Mouse (Mus musculus) gastrocnemius, adult 2 months (tissue): ENCODE measurements at regions not wholly inside any gene's neighbourhood (a gene's known extent, or its start where the extent isn't known, plus 50 kb on each side); places are given as distances from the start of the nearest gene placed in this dataset.
A peak's percentile ranks its signal among the peaks of the same experiment; 100 is the strongest.

Source experiments
- DNase-seq: peaks from one replicate; pipeline ENCODE4 v3.0.0; 2022
- H3K27ac ChIP-seq: fragments of 200-600 bp; 2 replicates; pipeline ENCODE4 v1.8.1; 2022; ENCODE audit warnings: mild to moderate bottlenecking
- H3K4me3 ChIP-seq: fragments of 200-600 bp; 2 replicates; pipeline ENCODE4 v1.8.1; 2022; ENCODE audit warnings: mild to moderate bottlenecking, moderate library complexity
- CTCF ChIP-seq: fragments of 200-600 bp; IDR thresholded peaks from 2 replicates; pipeline ENCODE4 v1.8.1; 2022; ENCODE audit warnings: antibody characterized with exemption, mild to moderate bottlenecking, moderate library complexity
- intact Hi-C: fragments of 180-260 bp; cut with DNase I; formaldehyde crosslinking; loops from one replicate; pipeline ENCODE4 v1.15.1; 2025

DNA sequence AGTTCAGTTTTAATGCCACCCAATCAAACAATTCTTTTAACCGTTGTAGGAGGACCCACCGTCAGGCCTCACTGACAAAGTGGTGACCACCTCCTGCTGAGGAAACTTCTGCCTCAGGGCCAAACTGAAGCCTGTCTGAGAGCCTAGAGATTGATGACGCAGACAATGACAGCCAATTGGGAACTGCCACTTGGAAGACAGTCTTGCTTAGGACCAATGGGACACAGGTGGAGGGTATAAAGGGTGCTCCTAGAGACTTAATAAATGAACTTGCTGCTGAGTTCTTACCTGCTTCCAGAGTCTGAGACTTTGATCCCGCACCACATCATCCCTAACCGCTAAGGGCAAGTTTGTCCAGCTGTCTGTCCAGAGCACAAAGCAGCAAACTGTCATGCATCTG is 80.0 kb downstream of the Tbx4 start:
- Histone ChIP-seq H3K4me3 (no peak overlapping the region), H3K27ac (no peak overlapping the region)
- TF ChIP-seq CTCF = no peak
- intact Hi-C loops = no loop called here
- no peak for DNase-seq

DNA sequence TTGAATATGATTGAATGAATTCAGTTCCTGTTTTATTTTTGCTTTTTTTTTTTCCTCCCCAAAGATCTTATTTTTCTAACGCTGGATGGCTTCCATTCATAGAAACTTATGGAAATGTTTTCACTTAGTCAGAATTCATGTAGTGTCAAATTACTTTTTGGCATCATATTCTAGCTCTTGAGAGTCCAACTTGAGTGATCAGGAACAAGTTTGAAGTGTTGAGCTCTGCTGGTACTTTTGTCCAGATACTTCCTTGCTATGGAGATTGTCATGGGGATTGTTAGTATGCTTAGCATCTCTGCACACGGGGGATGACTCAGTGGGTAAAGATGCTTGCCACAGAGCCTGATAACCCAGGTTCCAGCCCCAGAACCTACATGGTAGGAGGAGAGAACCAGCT is 84.1 kb downstream of the Tbx4 start:
- Histone ChIP-seq H3K27ac (no peak overlapping the region), H3K4me3 (no peak overlapping the region)
- intact Hi-C loops = loop anchor here (5.0 kb wide), 1 partner anchor 202 kb away; no protein-coding TSS in a partner anchor
- DNase-seq = no peak
- no peak for TF ChIP-seq CTCF

DNA sequence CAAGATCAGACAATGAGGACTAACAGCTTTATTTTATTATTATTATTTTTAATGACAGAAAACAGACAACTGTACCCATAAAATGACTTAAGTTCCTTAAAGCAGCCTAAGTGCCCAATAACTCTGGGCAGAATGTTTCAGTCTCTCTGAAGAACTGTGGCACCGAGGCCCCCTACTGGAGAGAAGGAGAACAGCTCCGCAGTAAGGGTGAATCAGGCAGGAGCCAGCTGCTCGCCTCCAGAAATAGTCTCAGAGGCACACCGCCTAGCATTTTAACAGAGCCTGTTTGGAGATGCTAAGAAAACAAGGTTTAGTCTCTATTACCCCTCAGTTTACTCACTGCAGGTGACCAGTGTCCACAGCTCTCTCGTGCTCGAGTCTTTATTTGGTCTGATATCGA is 86.2 kb downstream of the Tbx4 start:
- TF ChIP-seq CTCF = peak; percentile 99
- peak; percentile 71 for DNase-seq
- no peak overlapping the region for H3K27ac ChIP-seq
- no peak overlapping the region for H3K4me3 ChIP-seq
- intact Hi-C loops = loop anchor here (2.0 to 5.0 kb wide), 2 partner anchors 128 to 200 kb away; no protein-coding TSS in a partner anchor

DNA sequence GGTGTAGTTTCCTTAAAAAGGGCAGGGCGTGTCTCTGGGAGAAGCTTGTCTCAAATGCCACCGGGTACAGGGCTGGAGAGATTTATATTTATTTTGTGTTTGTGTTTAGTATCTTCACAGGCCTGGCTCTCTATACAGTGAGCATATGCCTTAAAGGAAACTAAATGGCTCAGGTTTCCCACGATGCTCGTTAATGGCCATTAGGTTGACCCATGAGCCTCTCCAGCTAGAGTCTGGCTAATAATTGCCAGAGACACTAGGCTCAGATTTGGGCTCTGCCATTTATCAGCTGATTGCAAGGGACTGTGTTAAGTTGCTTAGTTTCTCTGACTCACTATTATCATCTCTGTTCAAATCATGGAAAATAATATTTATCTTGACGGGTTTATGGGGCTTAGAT is 87.5 kb downstream of the Tbx4 start:
- Histone ChIP-seq H3K27ac (no peak overlapping the region), H3K4me3 (no peak overlapping the region)
- TF ChIP-seq CTCF = no peak
- intact Hi-C loops = loop anchor here (2.0 to 5.0 kb wide), 2 partner anchors 129 to 199 kb away; no protein-coding TSS in a partner anchor
- no peak for DNase-seq

DNA sequence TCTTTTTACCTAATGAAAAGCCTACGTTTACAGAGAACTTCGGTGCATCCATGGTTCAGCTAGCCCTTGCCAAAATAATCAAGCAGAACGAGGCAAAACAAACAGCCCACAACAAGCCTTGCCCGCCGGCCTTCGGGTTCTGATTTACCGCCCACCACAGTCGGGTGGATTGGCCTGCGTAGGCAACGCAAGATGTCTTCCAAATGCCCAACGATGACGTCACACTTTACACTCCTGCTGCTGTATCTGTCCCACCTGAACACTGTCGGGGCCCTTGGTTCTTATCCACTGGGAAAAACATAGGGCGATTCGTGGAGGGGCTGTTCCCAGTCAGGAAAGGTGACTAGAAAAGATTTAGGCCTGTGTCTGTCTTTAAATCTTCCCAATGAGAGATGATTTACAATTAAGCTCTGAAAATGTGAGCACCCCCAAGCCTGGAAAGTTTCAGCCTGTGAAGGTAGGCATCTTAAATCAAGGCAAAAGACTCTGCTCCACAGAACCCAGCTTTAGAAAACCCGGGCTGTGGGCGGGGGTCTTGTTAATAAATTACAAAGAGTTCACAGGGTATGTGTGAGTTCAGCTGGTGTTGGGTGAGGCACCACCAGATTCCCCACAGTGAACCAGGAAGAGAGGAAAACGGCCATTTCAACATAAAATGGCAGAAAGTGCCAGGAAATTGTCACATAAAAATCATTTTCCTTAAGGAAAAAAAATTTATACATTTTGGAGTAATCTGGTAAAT is 90.6 kb downstream of the Tbx4 start:
- no peak for TF ChIP-seq CTCF
- no peak for DNase-seq
- no peak overlapping the region for H3K27ac ChIP-seq
- H3K4me3 ChIP-seq = no peak overlapping the region
- intact Hi-C loops = no loop called here

DNA sequence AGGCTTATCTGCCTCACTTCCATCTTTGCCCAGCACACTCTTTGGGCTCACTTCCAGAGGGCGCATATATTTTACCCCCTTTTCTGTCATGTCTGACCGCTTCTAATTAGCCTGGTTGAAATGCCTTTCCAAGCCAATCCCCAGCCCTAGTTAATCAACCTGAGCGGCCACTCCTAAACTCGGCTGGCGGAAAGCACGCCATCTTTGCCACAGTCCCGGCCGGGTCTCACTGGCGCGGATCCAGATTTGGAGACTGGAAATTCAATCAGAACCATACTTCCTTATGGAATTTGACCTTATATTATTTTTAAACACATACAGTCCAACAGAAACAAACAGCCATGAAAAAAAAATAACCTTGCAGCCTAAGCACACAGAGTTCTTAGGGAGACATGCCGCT is 94.2 kb downstream of the Tbx4 start:
- Histone ChIP-seq H3K4me3 (no peak overlapping the region), H3K27ac (no peak overlapping the region)
- DNase-seq = no peak
- intact Hi-C loops = no loop called here
- no peak for TF ChIP-seq CTCF

DNA sequence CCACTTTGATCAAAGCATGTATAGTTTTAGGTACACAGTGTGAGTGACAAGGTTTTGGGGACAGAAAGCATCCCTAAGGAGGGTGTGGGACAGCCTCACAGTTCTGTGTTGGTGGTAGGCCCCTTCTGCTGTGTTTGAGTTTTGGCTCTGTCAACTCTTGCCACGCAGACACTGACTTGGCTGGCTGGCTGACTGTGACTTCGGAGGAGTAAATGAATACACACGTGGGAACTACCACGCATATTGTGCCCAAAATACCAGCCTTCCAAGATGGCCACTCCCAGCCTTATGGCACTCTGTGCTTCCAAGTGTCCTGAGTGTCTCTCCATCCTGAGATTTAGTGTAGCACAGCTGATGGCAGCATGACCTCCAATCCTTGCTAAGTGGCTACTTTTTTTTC is 95.3 kb downstream of the Tbx4 start:
- H3K27ac ChIP-seq = no peak overlapping the region
- intact Hi-C loops = no loop called here
- no peak for DNase-seq
- TF ChIP-seq CTCF = no peak
- H3K4me3 ChIP-seq = no peak overlapping the region

DNA sequence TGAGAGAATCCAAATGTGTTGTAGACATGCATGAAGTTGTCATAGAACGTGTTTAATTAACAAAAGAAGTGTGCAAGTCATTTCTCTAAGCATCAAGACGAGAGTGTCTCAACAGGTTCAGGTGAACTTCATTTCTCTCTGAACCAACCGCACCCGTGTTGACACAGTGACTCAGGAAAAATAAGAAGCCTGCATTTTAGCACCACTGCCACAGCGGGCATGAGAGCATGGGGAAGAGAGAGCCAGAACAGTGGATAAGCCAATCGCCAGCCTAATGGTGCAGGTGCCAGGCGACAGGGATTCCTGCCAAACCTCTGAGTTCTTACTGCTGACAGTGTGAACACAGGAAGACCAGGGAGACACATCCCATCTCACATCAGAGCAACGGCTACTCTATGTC is 100.1 kb downstream of the Tbx4 start:
- Histone ChIP-seq H3K27ac (no peak overlapping the region), H3K4me3 (no peak overlapping the region)
- no peak for DNase-seq
- intact Hi-C loops = no loop called here
- TF ChIP-seq CTCF = no peak

DNA sequence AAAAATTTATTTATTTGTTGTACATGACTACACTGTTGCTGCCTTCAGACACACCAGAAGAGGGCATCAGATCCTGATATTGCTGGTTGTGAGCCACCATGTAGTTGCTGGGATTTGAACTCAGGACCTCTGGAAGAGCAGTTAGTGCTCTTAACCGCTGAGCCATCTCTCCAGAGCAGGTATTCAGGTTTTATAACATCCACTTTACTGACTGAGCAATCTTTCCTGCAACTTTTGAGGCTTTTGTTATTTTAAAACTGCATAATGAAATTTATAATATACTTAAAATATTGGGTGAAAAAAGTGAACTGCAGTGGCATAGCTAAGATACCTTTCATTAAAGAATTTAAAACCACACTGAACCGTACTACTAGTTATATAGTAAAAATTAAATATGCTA is 101.0 kb downstream of the Tbx4 start:
- Histone ChIP-seq H3K4me3 (no peak overlapping the region), H3K27ac (no peak overlapping the region)
- DNase-seq = no peak
- intact Hi-C loops = no loop called here
- no peak for TF ChIP-seq CTCF

DNA sequence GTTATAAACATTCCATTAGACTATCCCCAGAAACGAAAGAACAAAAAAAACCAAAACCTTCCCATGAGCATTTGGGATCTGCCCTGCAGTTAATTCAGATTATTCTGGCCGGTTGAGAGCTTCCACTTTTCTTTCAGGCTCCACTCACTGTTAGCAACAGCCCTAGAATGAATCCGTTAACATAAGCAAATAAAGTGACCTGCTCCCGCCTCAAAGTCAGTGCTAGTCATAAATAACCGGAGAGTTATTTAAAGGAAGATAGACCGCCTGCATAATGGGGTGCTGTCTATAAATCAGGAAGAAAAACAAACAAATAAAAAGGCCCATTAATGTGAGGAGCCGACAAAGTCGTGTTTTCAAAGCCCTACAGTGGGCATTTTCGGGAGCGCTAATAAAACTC is 103.3 kb downstream of the Tbx4 start:
- Histone ChIP-seq H3K4me3 (peak overlapping the region; percentile 63), H3K27ac (no peak overlapping the region; the same call in 1 of the 2 replicates)
- no peak for TF ChIP-seq CTCF
- DNase-seq = no peak
- intact Hi-C loops = no loop called here

DNA sequence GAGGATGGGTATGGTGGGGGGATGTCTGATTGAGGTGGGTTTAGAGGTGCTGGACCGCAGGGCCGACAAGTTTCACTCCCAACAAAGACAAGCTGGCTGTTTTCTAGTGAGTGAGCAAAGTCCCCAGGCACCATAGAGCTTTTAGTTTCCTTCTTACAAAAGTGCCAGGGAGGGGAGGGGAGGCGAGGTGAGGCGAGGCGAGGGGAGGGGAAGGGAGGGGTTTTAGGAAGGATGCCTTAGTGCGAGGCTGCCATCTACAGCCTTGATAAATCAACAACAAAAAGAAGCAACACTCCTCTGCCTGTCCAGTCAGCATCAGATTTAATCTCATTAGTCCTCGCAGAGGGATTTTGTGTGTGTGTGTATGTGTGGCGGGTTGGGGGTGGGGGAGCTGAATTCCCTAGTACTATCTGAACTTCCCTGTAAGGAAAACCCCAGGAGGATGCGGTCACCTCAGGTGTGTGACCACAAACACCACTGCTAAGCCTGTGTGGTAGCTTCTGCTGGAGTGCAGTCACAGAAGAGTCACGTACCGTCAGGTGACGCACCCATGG is 103.8 kb downstream of the Tbx4 start:
- peak; percentile 29 for DNase-seq
- intact Hi-C loops = no loop called here
- peak overlapping the region; percentile 63 for H3K4me3 ChIP-seq
- no peak overlapping the region for H3K27ac ChIP-seq
- peak; percentile 26; the same call in 1 of the 2 replicates for TF ChIP-seq CTCF

DNA sequence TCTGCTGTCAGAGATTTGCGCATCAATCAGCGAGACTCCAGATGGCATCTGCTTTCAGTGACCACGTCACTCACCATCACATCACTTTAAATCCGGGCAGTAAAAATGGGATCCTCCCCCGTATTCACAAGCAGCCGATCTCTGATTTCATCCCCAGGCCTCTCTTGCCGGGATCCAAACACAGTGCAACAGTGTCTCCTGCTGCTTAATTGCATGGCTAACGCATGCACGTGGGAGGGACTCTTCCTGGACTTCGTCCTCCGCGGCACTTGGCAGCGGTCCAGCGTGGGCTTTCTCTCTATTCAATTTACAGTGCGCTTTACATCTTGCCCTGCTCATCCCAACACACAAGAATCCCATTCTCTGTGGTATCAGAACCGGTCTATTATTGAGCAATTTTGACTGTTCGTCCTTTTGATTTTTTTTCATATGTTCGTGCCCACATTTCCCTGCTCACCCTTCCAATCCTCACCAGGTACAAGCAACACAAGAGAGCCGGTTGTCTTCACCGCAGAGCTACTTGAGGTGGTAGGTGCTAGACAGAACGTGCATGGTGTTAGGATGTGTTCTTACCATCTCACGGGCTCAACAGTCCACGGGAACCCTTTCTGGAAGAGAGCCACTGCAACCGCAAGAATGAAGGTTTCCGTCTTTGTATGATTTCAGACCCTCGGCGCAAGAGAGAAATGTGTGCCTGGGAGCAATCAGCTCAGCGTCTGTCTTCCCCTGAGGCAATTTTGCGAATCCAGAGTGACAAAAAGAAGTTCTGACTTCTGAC is 109.3 kb downstream of the Tbx4 start:
- Histone ChIP-seq H3K4me3 (peak overlapping the region; percentile 61), H3K27ac (no peak overlapping the region)
- intact Hi-C loops = no loop called here
- peak; percentile 24 for DNase-seq
- TF ChIP-seq CTCF = peak; percentile 20; the same call in 1 of the 2 replicates

DNA sequence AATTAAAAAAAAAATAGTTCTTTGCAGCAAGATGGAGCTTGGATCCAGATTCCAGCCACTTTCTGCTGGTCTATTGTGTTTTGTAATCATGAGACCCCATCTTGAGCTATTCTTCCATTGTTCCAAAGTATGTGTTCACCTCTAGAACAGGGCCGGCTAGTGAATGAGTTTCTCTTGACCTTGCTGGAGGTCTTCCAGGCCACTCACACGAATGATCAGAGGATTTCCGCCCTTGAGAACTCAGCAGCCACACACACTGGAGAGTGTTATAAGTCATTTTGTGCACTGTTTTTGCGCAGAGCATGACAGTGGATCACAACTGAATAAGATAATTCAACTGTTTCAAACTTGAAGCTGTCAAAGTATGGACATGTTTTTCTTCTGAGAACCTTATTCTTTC is 110.5 kb downstream of the Tbx4 start:
- no peak for DNase-seq
- H3K27ac ChIP-seq = no peak overlapping the region
- intact Hi-C loops = no loop called here
- H3K4me3 ChIP-seq = no peak overlapping the region
- TF ChIP-seq CTCF = no peak
